Mouse (Mus musculus) CH12.LX (cell line): Measurements from ENCODE around the gene Gm20388.

Experiments
- BHLHE40 ChIP-seq: IDR thresholded peaks from 2 replicates; pipeline ENCODE4 v1.6.1; 2011; ENCODE audit warnings: mild to moderate bottlenecking, low read depth, low read length, improper control_type of control experiment
- CTCF ChIP-seq, 2 experiments: IDR thresholded peaks in 1 of 2; conservative IDR thresholded peaks in 1 of 2; 2 replicates each; pipeline ENCODE4 v1.5.1; 2011 to 2012; ENCODE audit warnings: low read depth in 2 of 2, low read length in 2 of 2, improper control_type of control experiment in 1 of 2, inconsistent platforms in 1 of 2, mild to moderate bottlenecking in 1 of 2, moderate library complexity in 1 of 2
- EP300 ChIP-seq: IDR thresholded peaks from 2 replicates; pipeline ENCODE4 v1.6.1; 2011; ENCODE audit warnings: low read length, improper control_type of control experiment
- JUND ChIP-seq: conservative IDR thresholded peaks from 2 replicates; pipeline ENCODE4 v1.6.1; 2011; ENCODE audit warnings: low read depth, low read length, improper control_type of control experiment
- MXI1 ChIP-seq: IDR thresholded peaks from 2 replicates; pipeline ENCODE4 v1.6.1; 2011; ENCODE audit warnings: mild to moderate bottlenecking, low read depth, low read length, improper control_type of control experiment
- MYC ChIP-seq: IDR thresholded peaks from 2 replicates; pipeline ENCODE4 v1.6.1; 2011; ENCODE audit warnings: low read depth, mild to moderate bottlenecking, improper control_type of control experiment, low read length
- NRF1 ChIP-seq: IDR thresholded peaks from 2 replicates; pipeline ENCODE4 v1.6.1; 2014; ENCODE audit warnings: low read depth, mild to moderate bottlenecking, inconsistent platforms, low read length, improper control_type of control experiment, moderate library complexity
- POLR2A ChIP-seq: IDR thresholded peaks from 2 replicates; pipeline ENCODE4 v1.6.1; 2011; ENCODE audit warnings: low read depth, mild to moderate bottlenecking, improper control_type of control experiment, low read length
- POLR2AphosphoS2 ChIP-seq: IDR thresholded peaks from 2 replicates; pipeline ENCODE4 v1.6.1; 2011; ENCODE audit warnings: low read depth, low read length, improper control_type of control experiment
- TBP ChIP-seq: conservative IDR thresholded peaks from 2 replicates; pipeline ENCODE4 v1.6.1; 2011; ENCODE audit warnings: low read depth, low read length, improper control_type of control experiment
- UBTF ChIP-seq: IDR thresholded peaks from 2 replicates; pipeline ENCODE4 v1.6.1; 2012; ENCODE audit warnings: low read depth, mild to moderate bottlenecking, inconsistent platforms, low read length, improper control_type of control experiment, moderate library complexity
- USF2 ChIP-seq: conservative IDR thresholded peaks from 2 replicates; pipeline ENCODE4 v1.6.1; 2011; ENCODE audit warnings: low read depth, low read length, improper control_type of control experiment
- ZNF384 ChIP-seq: IDR thresholded peaks from 2 replicates; pipeline ENCODE4 v1.6.1; 2012; ENCODE audit warnings: low read depth, low read length, improper control_type of control experiment, inconsistent platforms

- no peak for TF ChIP-seq NRF1
- no peak for TF ChIP-seq POLR2A
- TF ChIP-seq POLR2AphosphoS2: no peak
- TF ChIP-seq MXI1: no peak
- no peak for TF ChIP-seq EP300
- TF ChIP-seq CTCF (conservative IDR thresholded peaks at IDR 0.05 in 1 of 2, IDR thresholded peaks at IDR 0.05 in 1 of 2; ENCODE audit: low read depth in 2 of 2, low read length in 2 of 2): no peak
- no peak for TF ChIP-seq TBP
- TF ChIP-seq USF2: no peak
- TF ChIP-seq MYC: no peak
- no peak for TF ChIP-seq BHLHE40
- no peak for TF ChIP-seq JUND
- no peak for TF ChIP-seq UBTF
- TF ChIP-seq ZNF384: no peak
Measured at GRCm38 (mm10) chr8:123844341-123844740, 3933.7 kb downstream of the Gm20388 start.
